Mouse (Mus musculus) gonadal fat pad, adult 2 months (tissue): ENCODE data around the gene Cbll1. TPM values are rescaled to one million over a fixed set of nuclear protein-coding genes. Genes with fewer than 3 reads are reported as not detected.

Source experiments
- DNase-seq: peaks from one replicate; pipeline ENCODE4 v3.0.0-alpha.2; 2012; ENCODE audit warnings: low read depth
- polyA plus RNA-seq: library from polyadenylated mRNA; depleted of rRNA; stranded (reverse); fragments of >200 nt; gene quantifications from 2 replicates; pipeline ENCODE4 v1.2.3, GENCODE M21; 2012; rRNA removed

The Cbll1 gene
- 3.2 and 5.5 TPM in 2 replicates for polyA plus RNA-seq

- DNase-seq: peak; percentile 56
Measured at GRCm38 (mm10) chr12:31499314-31500131, at the start of gene Cbll1. TSS of gene Cbll1 (minus strand) at chr12:31499616.

- no peak for DNase-seq
Measured at GRCm38 (mm10) chr12:31546061-31546460, 46.6 kb upstream of the Cbll1 start.

GRCm38 (mm10) chr12:31545219-31545618 lies 45.8 kb upstream of the Cbll1 start:
- DNase-seq: no peak

GRCm38 (mm10) chr12:31541541-31541940 lies 42.1 kb upstream of the Cbll1 start:
- DNase-seq: no peak

- no peak for DNase-seq
Measured at GRCm38 (mm10) chr12:31539783-31540182, 40.4 kb upstream of the Cbll1 start.

GRCm38 (mm10) chr12:31537515-31538230 lies 38.3 kb upstream of the Cbll1 start:
- DNase-seq: no peak

GRCm38 (mm10) chr12:31534060-31534843 lies 34.8 kb upstream of the Cbll1 start:
- no peak for DNase-seq

- DNase-seq: no peak
Measured at GRCm38 (mm10) chr12:31533218-31533908, 33.9 kb upstream of the Cbll1 start.

GRCm38 (mm10) chr12:31532054-31532453 lies 32.6 kb upstream of the Cbll1 start:
- no peak for DNase-seq

GRCm38 (mm10) chr12:31527407-31527806 lies 28.0 kb upstream of the Cbll1 start:
- DNase-seq: no peak

- no peak for DNase-seq
Measured at GRCm38 (mm10) chr12:31521371-31521770, 22.0 kb upstream of the Cbll1 start.

- no peak for DNase-seq
Measured at GRCm38 (mm10) chr12:31520119-31520518, 20.7 kb upstream of the Cbll1 start.

- no peak for DNase-seq
Measured at GRCm38 (mm10) chr12:31513724-31514503, 14.5 kb upstream of the Cbll1 start.

GRCm38 (mm10) chr12:31512634-31513411 lies 13.4 kb upstream of the Cbll1 start:
- DNase-seq: no peak

- DNase-seq: no peak
Measured at GRCm38 (mm10) chr12:31511218-31511617, 11.8 kb upstream of the Cbll1 start.

- no peak for DNase-seq
Measured at GRCm38 (mm10) chr12:31508496-31508895, 9.1 kb upstream of the Cbll1 start.

- DNase-seq: no peak
Measured at GRCm38 (mm10) chr12:31507718-31508364, 8.4 kb upstream of the Cbll1 start.

GRCm38 (mm10) chr12:31503211-31503610 lies 3.8 kb upstream of the Cbll1 start:
- DNase-seq: no peak

- no peak for DNase-seq
Measured at GRCm38 (mm10) chr12:31501266-31501665, 1.9 kb upstream of the Cbll1 start.
